Mouse (Mus musculus) hindbrain, embryonic 11.5 days (tissue): ENCODE results near the gene Trpm3. TPM values are rescaled to one million over a fixed set of nuclear protein-coding genes. Genes with fewer than 3 reads are reported as not detected.

Experiments
- ATAC-seq: fragments of 200-750 bp; cut with Nextera tagmentation; 2 replicates; pipeline ENCODE4 v1.8.0; 2017; ENCODE audit warnings: mild to moderate bottlenecking, moderate TSS enrichment, moderate library complexity; ENCODE audit not compliant: low FRiP score
- DNase-seq: peaks from one replicate; pipeline ENCODE4 v3.0.0-alpha.2; 2015; ENCODE audit warnings: low spot score
- H3K27ac ChIP-seq: fragments of 300-500 bp; sonication (generic); 2 replicates; pipeline ENCODE4 v1.5.1; 2014; ENCODE audit warnings: mild to moderate bottlenecking, low read depth, low read length
- H3K27me3 ChIP-seq: fragments of 300-500 bp; sonication (generic); 2 replicates; pipeline ENCODE4 v1.6.1; 2014; ENCODE audit warnings: mild to moderate bottlenecking, low read length, moderate library complexity, mixed read lengths; ENCODE audit not compliant: control insufficient read depth, insufficient read depth
- H3K36me3 ChIP-seq: fragments of 300-500 bp; sonication (generic); 2 replicates; pipeline ENCODE4 v1.6.1; 2014; ENCODE audit warnings: mild to moderate bottlenecking, low read length, moderate library complexity, mixed read lengths; ENCODE audit not compliant: control insufficient read depth, insufficient read depth
- H3K4me1 ChIP-seq: fragments of 300-500 bp; sonication (generic); replicated peaks from 2 replicates; pipeline ENCODE4 v1.6.1; 2014; ENCODE audit warnings: low read length, mixed read lengths; ENCODE audit not compliant: control insufficient read depth, insufficient read depth
- H3K4me2 ChIP-seq: fragments of 300-500 bp; sonication (generic); replicated peaks from 2 replicates; pipeline ENCODE4 v1.6.1; 2014; ENCODE audit warnings: mild to moderate bottlenecking, low read depth, low read length
- H3K4me3 ChIP-seq: fragments of 300-500 bp; sonication (generic); 2 replicates; pipeline ENCODE4 v1.5.1; 2014; ENCODE audit warnings: low read depth, low read length
- H3K9ac ChIP-seq: fragments of 300-500 bp; sonication (generic); 2 replicates; pipeline ENCODE4 v1.6.1; 2014; ENCODE audit warnings: low read depth, low read length
- H3K9me3 ChIP-seq: fragments of 300-500 bp; sonication (generic); 2 replicates; pipeline ENCODE4 v1.6.1; 2016; ENCODE audit warnings: low read length; ENCODE audit not compliant: control insufficient read depth
- WGBS: fragments of 180-500 bp; shearing (Covaris S2); extraction: QIAGEN DNeasy Blood & Tissue Kit; methylation state at CpG from one replicate; pipeline ENCODE4 v1.1.7; 2014; 5-methylcytosine and 5-hydroxymethylcytosine counted together
- polyA plus RNA-seq: library from polyadenylated mRNA; unstranded; fragments of >200 nt; fragmentation: Nextera tagmentation; extraction: Ambion mirVana; gene quantifications from 2 replicates; pipeline ENCODE4 v1.2.1, GENCODE M21; 2014

The Trpm3 gene
- polyA plus RNA-seq, 1 experiment from 2014 or later: 16.6 TPM

DNA sequence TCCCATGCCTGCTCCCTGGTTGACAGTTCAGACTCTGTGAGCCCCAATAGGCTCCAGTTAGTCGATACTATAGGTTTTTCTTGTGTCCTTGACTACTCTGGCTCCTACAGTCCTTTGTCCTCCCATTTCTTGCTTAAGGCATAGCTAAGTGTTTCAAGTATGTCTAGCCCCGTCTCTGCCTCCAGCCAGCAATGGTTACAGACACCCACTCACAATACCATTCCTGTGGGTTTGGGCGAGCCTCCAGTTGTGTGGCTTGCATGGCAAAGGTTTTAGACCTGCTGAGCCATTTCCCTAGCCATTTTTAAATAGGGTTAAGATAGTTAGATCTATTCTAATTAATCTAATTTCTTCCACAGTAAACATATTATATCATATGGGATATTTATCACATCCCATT lies 145.8 kb downstream of the Trpm3 start:
- DNase-seq: no peak
- ATAC-seq: no peak
- H3K27ac ChIP-seq: no peak overlapping the region
- 84% methylated on average over 3 of the region's 3 CpGs for WGBS
- H3K4me1 ChIP-seq: no peaks in the 10 kb centered on the region
- no peak overlapping the region for H3K4me2 ChIP-seq
- no peaks in the 10 kb centered on the region for H3K9me3 ChIP-seq
- no peak overlapping the region for H3K4me3 ChIP-seq
- no peaks in the 10 kb centered on the region for H3K36me3 ChIP-seq
- no peaks in the 10 kb centered on the region for H3K27me3 ChIP-seq
- no peak overlapping the region for H3K9ac ChIP-seq

DNA sequence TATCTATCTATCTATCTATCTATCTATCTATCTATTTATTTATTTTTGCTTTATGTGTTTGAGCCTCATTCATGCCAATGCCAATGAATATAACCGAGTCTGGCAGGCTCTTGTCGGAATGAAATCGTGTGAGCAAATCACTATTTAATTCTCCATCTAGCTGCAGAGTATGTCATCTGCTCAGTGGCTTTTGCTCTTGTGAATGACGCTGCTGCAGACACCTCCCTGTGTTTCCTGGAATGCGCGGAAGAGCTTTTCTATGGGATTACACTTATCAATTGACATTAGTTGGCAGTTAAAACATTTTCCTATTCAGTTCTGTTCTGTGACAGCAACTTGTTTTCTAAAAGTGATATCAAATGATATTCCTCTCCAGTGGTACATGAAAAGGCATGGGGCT lies 153.8 kb downstream of the Trpm3 start:
- DNase-seq: no peak
- Histone ChIP-seq H3K4me3 (no peak overlapping the region), H3K36me3 (no peaks in the 10 kb centered on the region), H3K4me1 (no peaks in the 10 kb centered on the region), H3K27me3 (no peaks in the 10 kb centered on the region), H3K9me3 (no peaks in the 10 kb centered on the region), H3K9ac (no peak overlapping the region), H3K27ac (no peak overlapping the region), H3K4me2 (no peak overlapping the region)
- WGBS: 90% methylated on average over 6 of the region's 6 CpGs
- ATAC-seq: no peak

DNA sequence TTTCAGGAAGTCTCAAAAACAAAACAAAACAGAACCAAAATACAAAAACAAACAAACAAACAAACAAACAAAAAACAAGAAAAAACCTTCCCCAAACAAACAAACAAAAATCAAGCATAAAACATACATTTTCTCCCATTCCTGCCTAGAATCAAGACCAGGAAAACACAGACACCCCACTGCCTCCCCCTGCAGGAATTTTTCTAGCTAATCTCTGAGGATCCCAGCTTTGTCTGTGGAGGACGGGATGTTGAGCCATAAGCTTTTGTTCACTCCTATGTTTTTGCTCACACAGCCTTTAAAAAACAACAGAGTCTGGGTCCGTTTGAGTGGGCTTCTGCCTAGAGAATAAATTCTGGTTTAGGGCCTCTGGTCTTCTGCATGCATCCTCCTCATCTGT lies 162.1 kb downstream of the Trpm3 start:
- Histone ChIP-seq H3K4me3 (no peak overlapping the region), H3K27me3 (no peaks in the 10 kb centered on the region; the same call in 1 of the 2 replicates), H3K4me2 (no peak overlapping the region), H3K9me3 (no peaks in the 10 kb centered on the region), H3K4me1 (no peaks in the 10 kb centered on the region), H3K36me3 (no peaks in the 10 kb centered on the region), H3K27ac (no peak overlapping the region), H3K9ac (no peak overlapping the region)
- ATAC-seq (no peak), DNase-seq (no peak)
- 53% methylated on average over 2 of the region's 2 CpGs for WGBS

DNA sequence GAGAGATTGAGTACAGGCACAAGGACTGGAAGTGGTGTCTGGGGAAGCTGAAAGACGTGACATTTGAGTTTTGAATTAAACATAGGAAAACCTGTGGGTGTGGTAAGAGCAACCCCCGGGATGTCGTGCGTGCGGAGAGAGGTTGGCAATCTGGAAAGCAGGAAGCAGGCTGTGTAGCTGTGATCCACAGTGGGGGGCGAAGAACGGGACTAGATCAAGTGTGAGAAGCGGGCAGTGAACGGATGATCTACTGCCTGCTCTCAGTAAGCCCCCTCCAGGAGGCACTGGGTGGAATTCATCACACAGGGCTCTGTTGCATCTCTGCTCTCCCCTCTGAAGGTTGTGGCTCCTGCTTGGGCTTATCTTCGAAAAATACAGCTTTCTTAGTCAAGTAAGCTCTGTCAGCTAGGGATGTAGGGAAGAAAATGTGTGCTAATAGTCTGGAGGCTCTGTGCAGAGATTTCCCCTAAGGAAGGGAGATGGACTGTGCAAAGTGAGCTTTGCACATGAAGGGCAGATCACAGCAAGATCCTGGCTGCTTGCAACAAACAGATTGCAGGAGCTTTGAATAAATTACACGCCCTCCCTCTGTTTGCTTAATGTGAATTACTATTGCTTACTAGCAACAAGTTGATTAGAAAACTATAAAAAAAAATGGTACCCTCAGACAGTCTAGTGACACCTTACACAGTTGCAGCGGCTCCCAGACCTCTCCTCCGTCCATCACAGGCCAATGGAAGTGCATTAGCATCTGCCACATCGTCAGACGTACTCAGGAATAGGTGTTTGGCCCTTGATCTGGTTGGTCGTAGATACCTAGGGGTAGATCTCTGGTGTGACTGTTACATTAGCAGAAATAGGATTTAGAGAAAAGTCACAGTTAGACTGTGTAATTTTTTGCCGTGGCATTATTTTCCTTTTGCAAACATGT lies 164.4 kb downstream of the Trpm3 start:
- Histone ChIP-seq H3K9ac (no peak overlapping the region), H3K4me2 (no peak overlapping the region), H3K36me3 (no peaks in the 10 kb centered on the region), H3K27me3 (no peaks in the 10 kb centered on the region; the same call in 1 of the 2 replicates), H3K27ac (no peak overlapping the region), H3K9me3 (no peaks in the 10 kb centered on the region), H3K4me1 (no peaks in the 10 kb centered on the region), H3K4me3 (no peak overlapping the region)
- WGBS: 25% methylated on average over 17 of the region's 17 CpGs
- DNase-seq (peak; percentile 19), ATAC-seq (peak; percentile 61)

DNA sequence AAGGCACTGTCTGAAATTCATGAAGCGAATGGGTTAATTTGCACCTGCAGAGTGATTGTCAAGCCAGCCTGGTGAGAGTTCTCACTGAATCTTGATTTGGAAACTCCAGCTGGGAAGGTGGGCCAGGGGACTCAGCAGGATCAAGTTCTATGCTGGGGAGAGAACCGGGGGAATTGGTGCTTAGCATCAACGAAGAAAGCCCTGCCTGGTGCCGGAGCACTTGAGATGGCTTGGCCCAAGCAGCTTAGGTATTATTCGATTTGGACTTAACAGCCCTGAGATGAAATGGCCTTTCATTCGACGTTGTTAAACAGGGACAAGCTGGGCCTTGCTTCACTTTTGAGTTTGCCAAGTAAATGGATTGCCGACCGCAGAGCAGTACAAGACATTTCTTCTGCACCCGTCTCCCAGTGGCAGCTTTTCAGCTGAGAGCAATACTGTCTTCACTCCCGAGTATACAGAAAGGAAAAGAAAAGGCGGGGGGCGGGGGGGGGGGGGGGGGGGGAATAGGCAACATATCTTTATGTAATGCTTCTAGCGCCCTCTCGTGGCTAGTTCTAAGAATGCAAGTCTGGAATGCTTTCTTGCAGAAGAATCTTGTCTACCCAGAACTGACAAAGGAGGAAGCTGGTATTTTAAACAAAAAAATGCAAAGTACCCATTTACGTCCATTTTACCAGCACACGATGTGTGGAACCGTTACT lies 165.3 kb downstream of the Trpm3 start:
- no peaks in the 10 kb centered on the region for H3K4me1 ChIP-seq
- H3K9ac ChIP-seq: no peak overlapping the region
- H3K4me2 ChIP-seq: peak overlapping the region; percentile 51
- H3K36me3 ChIP-seq: no peaks in the 10 kb centered on the region
- no peak overlapping the region for H3K27ac ChIP-seq
- H3K9me3 ChIP-seq: no peaks in the 10 kb centered on the region
- WGBS: 3% methylated on average over 15 of the region's 18 CpGs
- H3K27me3 ChIP-seq: no peaks in the 10 kb centered on the region; the same call in 1 of the 2 replicates
- H3K4me3 ChIP-seq: no peak overlapping the region
- peak; percentile 73 for ATAC-seq
- peak; percentile 92 for DNase-seq

DNA sequence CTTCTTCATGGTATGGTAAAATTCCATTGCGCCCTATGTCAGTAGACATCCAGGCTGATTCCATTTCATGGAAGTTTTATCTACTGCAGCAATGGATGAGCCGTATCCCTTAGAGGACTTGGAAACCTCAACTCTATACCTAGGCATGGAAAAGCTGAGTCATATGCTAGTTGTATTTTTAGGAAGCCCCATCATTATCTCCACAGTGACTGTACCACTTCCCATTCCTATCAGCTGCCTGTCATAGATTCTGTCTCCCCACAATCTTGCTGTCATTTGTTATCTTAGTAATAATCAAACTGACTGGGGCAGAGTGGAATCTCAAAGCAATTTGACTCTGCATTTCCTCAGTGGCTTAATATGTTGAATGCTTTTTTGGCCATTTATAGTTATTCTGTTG lies 169.2 kb downstream of the Trpm3 start:
- Histone ChIP-seq H3K4me3 (no peak overlapping the region), H3K9me3 (no peaks in the 10 kb centered on the region), H3K9ac (no peak overlapping the region), H3K27me3 (no peaks in the 10 kb centered on the region; the same call in 1 of the 2 replicates), H3K4me1 (no peaks in the 10 kb centered on the region), H3K27ac (no peak overlapping the region), H3K36me3 (no peaks in the 10 kb centered on the region), H3K4me2 (no peak overlapping the region)
- WGBS: 95% methylated on average over 2 of the region's 2 CpGs
- DNase-seq: no peak
- ATAC-seq: no peak

DNA sequence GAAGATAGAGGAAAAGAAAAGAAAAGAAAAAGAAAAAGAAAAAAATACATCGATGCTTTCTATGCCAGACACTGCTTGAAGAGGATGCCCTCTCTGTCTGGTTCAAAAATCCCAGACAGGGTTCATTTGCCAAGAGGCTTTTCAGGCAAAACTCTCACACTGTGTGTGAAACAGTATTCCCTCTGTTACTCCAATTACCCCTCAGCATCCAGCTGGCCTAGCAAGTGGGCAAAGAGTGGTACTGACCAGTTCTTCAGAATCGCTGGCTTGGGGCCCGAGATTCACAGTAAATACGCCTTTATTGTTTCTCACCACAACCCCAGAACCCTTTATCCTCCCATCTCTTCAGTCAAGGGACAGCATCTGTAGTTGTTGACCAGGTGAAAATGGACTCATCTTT lies 178.5 kb downstream of the Trpm3 start:
- no peak overlapping the region for H3K4me2 ChIP-seq
- no peak for ATAC-seq
- H3K36me3 ChIP-seq: no peaks in the 10 kb centered on the region
- H3K9ac ChIP-seq: no peak overlapping the region
- H3K9me3 ChIP-seq: no peaks in the 10 kb centered on the region
- H3K27me3 ChIP-seq: no peaks in the 10 kb centered on the region
- no peak overlapping the region for H3K4me3 ChIP-seq
- DNase-seq: no peak
- WGBS: 88% methylated on average over 4 of the region's 4 CpGs
- no peaks in the 10 kb centered on the region for H3K4me1 ChIP-seq
- H3K27ac ChIP-seq: no peak overlapping the region

DNA sequence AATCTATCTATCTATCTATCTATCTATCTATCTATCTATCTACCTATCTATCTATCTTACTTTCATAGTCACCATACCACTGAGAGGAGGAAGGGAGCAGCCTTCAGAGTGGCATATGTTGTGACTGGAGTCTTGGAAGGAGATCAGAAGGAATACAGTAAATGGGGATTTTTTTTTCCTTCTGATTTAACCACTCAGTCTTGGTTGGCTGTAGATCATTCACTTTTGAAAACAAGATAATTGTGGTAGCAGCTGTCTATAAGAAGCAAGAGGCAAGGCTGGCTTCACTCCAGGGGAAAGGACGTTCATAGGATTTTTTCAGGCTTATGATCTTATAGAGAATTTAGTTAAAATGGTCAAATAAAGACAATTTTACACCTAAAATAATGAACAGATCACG lies 188.0 kb downstream of the Trpm3 start:
- Histone ChIP-seq H3K9me3 (no peaks in the 10 kb centered on the region), H3K4me2 (no peak overlapping the region), H3K4me1 (no peaks in the 10 kb centered on the region), H3K36me3 (no peaks in the 10 kb centered on the region), H3K4me3 (no peak overlapping the region), H3K27ac (no peak overlapping the region), H3K27me3 (no peaks in the 10 kb centered on the region), H3K9ac (no peak overlapping the region)
- ATAC-seq: no peak
- 78% methylated on average over 2 of the region's 2 CpGs for WGBS
- DNase-seq: no peak
